Mouse (Mus musculus) CH12.LX (cell line): ENCODE results near the gene Pilrb1. TPM values are rescaled to one million over a fixed set of nuclear protein-coding genes. Genes with fewer than 3 reads are reported as not detected.

Experiments
- DNase-seq: peaks from one replicate; pipeline ENCODE4 v3.0.0-alpha.2; 2013; ENCODE audit errors: extremely low read depth
- H3K27ac ChIP-seq: 2 replicates; pipeline ENCODE4 v1.5.1; 2012; ENCODE audit warnings: low read depth, mild to moderate bottlenecking, control low read depth, moderate library complexity; ENCODE audit not compliant: insufficient read depth
- H3K27me3 ChIP-seq: replicated peaks from 2 replicates; pipeline ENCODE3; 2012; ENCODE audit warnings: inconsistent platforms
- H3K36me3 ChIP-seq, 2 experiments: replicated peaks in 1 of 2; 2 replicates each; pipeline versions ENCODE3 to v1.6.1; 2012; ENCODE audit warnings: inconsistent platforms in 1 of 2, low read length in 1 of 2, mild to moderate bottlenecking in 1 of 2, mixed read lengths in 1 of 2, moderate library complexity in 1 of 2; ENCODE audit not compliant: control insufficient read depth in 1 of 2, insufficient read depth in 1 of 2
- H3K4me1 ChIP-seq, 2 experiments: 2 replicates each; pipeline ENCODE4 v1.6.1; 2012; ENCODE audit warnings: inconsistent platforms in 1 of 2, moderate library complexity in 1 of 2; ENCODE audit not compliant: insufficient read depth in 2 of 2, control insufficient read depth in 1 of 2
- H3K4me2 ChIP-seq: 2 replicates; pipeline ENCODE4 v1.6.1; 2012; ENCODE audit warnings: low read depth, mild to moderate bottlenecking, control low read depth; ENCODE audit not compliant: poor library complexity, insufficient read depth, severe bottlenecking
- H3K4me3 ChIP-seq, 3 experiments: fragments of 150-350 bp in 1 of 3; sonication (generic) in 1 of 3; replicated peaks in 1 of 3; 2 replicates each; pipeline versions ENCODE3 to v1.5.1; 2011 to 2012; ENCODE audit warnings: low read depth in 2 of 3, low read length in 2 of 3, mild to moderate bottlenecking in 2 of 3, moderate library complexity in 2 of 3, control low read depth in 1 of 3, improper control_type of control experiment in 1 of 3, inconsistent platforms in 1 of 3, mixed read lengths in 1 of 3; ENCODE audit not compliant: poor library complexity in 1 of 3
- H3K79me2 ChIP-seq: replicated peaks from 2 replicates; pipeline ENCODE4 v1.6.1; 2012; ENCODE audit warnings: mild to moderate bottlenecking, moderate library complexity; ENCODE audit not compliant: control insufficient read depth, poor library complexity, insufficient read depth, severe bottlenecking; ENCODE audit errors: extremely low read depth
- H3K9ac ChIP-seq: 2 replicates; pipeline ENCODE4 v1.6.1; 2012; ENCODE audit warnings: low read depth, mild to moderate bottlenecking, control low read depth, moderate library complexity; ENCODE audit not compliant: insufficient read depth
- H3K9me3 ChIP-seq: replicated peaks from 2 replicates; pipeline ENCODE3; 2012; ENCODE audit warnings: low read length, inconsistent platforms, mixed read lengths
- BHLHE40 ChIP-seq: IDR thresholded peaks from 2 replicates; pipeline ENCODE4 v1.6.1; 2011; ENCODE audit warnings: mild to moderate bottlenecking, low read depth, low read length, improper control_type of control experiment
- IRF4 ChIP-seq: IDR thresholded peaks from 2 replicates; pipeline ENCODE4 v1.6.1; 2014; ENCODE audit warnings: low read depth, mild to moderate bottlenecking, inconsistent platforms, low read length, improper control_type of control experiment
- JUN ChIP-seq: IDR thresholded peaks from 2 replicates; pipeline ENCODE4 v1.6.1; 2011; ENCODE audit warnings: low read depth, mild to moderate bottlenecking, low read length, improper control_type of control experiment, moderate library complexity; ENCODE audit not compliant: insufficient read depth
- JUND ChIP-seq: conservative IDR thresholded peaks from 2 replicates; pipeline ENCODE4 v1.6.1; 2011; ENCODE audit warnings: low read depth, low read length, improper control_type of control experiment
- MAFK ChIP-seq: IDR thresholded peaks from 2 replicates; pipeline ENCODE4 v1.6.1; 2011; ENCODE audit warnings: low read length, improper control_type of control experiment; ENCODE audit not compliant: insufficient replicate concordance
- MAZ ChIP-seq: IDR thresholded peaks from 2 replicates; pipeline ENCODE4 v1.6.1; 2012; ENCODE audit warnings: low read depth, mild to moderate bottlenecking, inconsistent platforms, low read length, improper control_type of control experiment, moderate library complexity
- MYC ChIP-seq: IDR thresholded peaks from 2 replicates; pipeline ENCODE4 v1.6.1; 2011; ENCODE audit warnings: low read depth, mild to moderate bottlenecking, improper control_type of control experiment, low read length
- NRF1 ChIP-seq: IDR thresholded peaks from 2 replicates; pipeline ENCODE4 v1.6.1; 2014; ENCODE audit warnings: low read depth, mild to moderate bottlenecking, inconsistent platforms, low read length, improper control_type of control experiment, moderate library complexity
- POLR2A ChIP-seq: IDR thresholded peaks from 2 replicates; pipeline ENCODE4 v1.6.1; 2011; ENCODE audit warnings: low read depth, mild to moderate bottlenecking, improper control_type of control experiment, low read length
- RAD21 ChIP-seq: IDR thresholded peaks from 2 replicates; pipeline ENCODE4 v1.6.1; 2011; ENCODE audit warnings: low read depth, mild to moderate bottlenecking, low read length, improper control_type of control experiment, moderate library complexity
- SMC3 ChIP-seq: IDR thresholded peaks from 2 replicates; pipeline ENCODE4 v1.6.1; 2011; ENCODE audit warnings: low read depth, low read length, improper control_type of control experiment
- TBP ChIP-seq: conservative IDR thresholded peaks from 2 replicates; pipeline ENCODE4 v1.6.1; 2011; ENCODE audit warnings: low read depth, low read length, improper control_type of control experiment
- UBTF ChIP-seq: IDR thresholded peaks from 2 replicates; pipeline ENCODE4 v1.6.1; 2012; ENCODE audit warnings: low read depth, mild to moderate bottlenecking, inconsistent platforms, low read length, improper control_type of control experiment, moderate library complexity
- USF1 ChIP-seq: IDR thresholded peaks from 2 replicates; pipeline ENCODE4 v1.6.1; 2014; ENCODE audit warnings: low read depth, mild to moderate bottlenecking, inconsistent platforms, low read length, improper control_type of control experiment
- USF2 ChIP-seq: conservative IDR thresholded peaks from 2 replicates; pipeline ENCODE4 v1.6.1; 2011; ENCODE audit warnings: low read depth, low read length, improper control_type of control experiment
- ZMIZ1 ChIP-seq: IDR thresholded peaks from 2 replicates; pipeline ENCODE4 v1.6.1; 2012; ENCODE audit warnings: low read depth, mild to moderate bottlenecking, inconsistent platforms, low read length, improper control_type of control experiment
- ZNF384 ChIP-seq: IDR thresholded peaks from 2 replicates; pipeline ENCODE4 v1.6.1; 2012; ENCODE audit warnings: low read depth, low read length, improper control_type of control experiment, inconsistent platforms
- dilution Hi-C: fragments of 300-500 bp; cut with MboI; formaldehyde crosslinking; loops from 2 replicates; pipeline ENCODE4 v1.14.3; 2020; ENCODE audit warnings: low sequenced_read_pairs; ENCODE audit not compliant: extremely low pct_unique_long_range_greater_than_20kb, extremely low pct_ligation_motif_present
- in situ Hi-C: fragments of 300-500 bp; cut with MboI; formaldehyde crosslinking; loops from 3 replicates; pipeline ENCODE4 v1.14.3; 2019; ENCODE audit warnings: low sequenced_read_pairs, low pct_ligation_motif_present, low pct_unique_long_range_greater_than_20kb, mixed read lengths
- polyA plus RNA-seq: library from polyadenylated mRNA; unstranded; fragments of >175 nt; gene quantifications from 2 replicates; pipeline ENCODE4 v1.2.1, GENCODE M21; 2012; ENCODE audit warnings: low read depth; ENCODE audit not compliant: insufficient read length
- total RNA-seq, 2 experiments: library from RNA; depleted of rRNA; stranded (reverse); fragments of 300-350 nt in 1 of 2; fragments of >200 nt in 1 of 2; gene quantifications; 2 replicates each; pipeline ENCODE4 v1.2.3; 2012 to 2014

Pilrb1 gene
- total and polyA plus RNA-seq, 3 experiments, result not detected

GRCm38 (mm10) chr5:137833500-137833899, 24.4 kb downstream of the Pilrb1 start:
- H3K27me3 ChIP-seq, result no peaks in the 10 kb centered on the region
- peaks cover 6 to 28% of the 10 kb centered on the region in 2 experiments; a peak in 3 of 4 replicates for H3K4me1 ChIP-seq
- H3K79me2 ChIP-seq, result no peaks in the 10 kb centered on the region
- no peak overlapping the region for H3K27ac ChIP-seq
- no peak for DNase-seq
- no peak for TF ChIP-seq IRF4
- TF ChIP-seq JUND, result no peak
- TF ChIP-seq MAZ, result no peak
- TF ChIP-seq USF2, result no peak
- TF ChIP-seq TBP, result no peak
- TF ChIP-seq RAD21, result no peak
- no peak for TF ChIP-seq SMC3
- TF ChIP-seq JUN, result no peak
- TF ChIP-seq MAFK, result no peak
- no peak for TF ChIP-seq ZMIZ1
- no peak for TF ChIP-seq NRF1
- no peak for TF ChIP-seq ZNF384
- TF ChIP-seq UBTF, result no peak
- no peak for TF ChIP-seq POLR2A
- TF ChIP-seq USF1, result no peak
- TF ChIP-seq BHLHE40, result no peak
- no peak overlapping the region for H3K9ac ChIP-seq
- in situ Hi-C loops (no loop called here), dilution Hi-C loops (no loop called here)
- no peaks in the 10 kb centered on the region for H3K9me3 ChIP-seq
- no peak overlapping the region for H3K4me2 ChIP-seq
- H3K36me3 ChIP-seq, result no peaks in the 10 kb centered on the region
- no peak overlapping the region for H3K4me3 ChIP-seq

- Histone ChIP-seq H3K9me3 (no peaks in the 10 kb centered on the region), H3K36me3 (no peaks in the 10 kb centered on the region), H3K4me1 (peaks cover 9 to 45% of the 10 kb centered on the region in 2 experiments; a peak in 3 of 4 replicates), H3K9ac (no peak overlapping the region), H3K79me2 (no peaks in the 10 kb centered on the region), H3K27ac (no peak overlapping the region), H3K27me3 (no peaks in the 10 kb centered on the region), H3K4me2 (no peak overlapping the region), H3K4me3 (no peak overlapping the region)
- no peak for TF ChIP-seq MYC
- DNase-seq, result no peak
- in situ Hi-C loops (no loop called here), dilution Hi-C loops (no loop called here)
Observed at GRCm38 (mm10) chr5:137831506-137831905, 26.4 kb downstream of the Pilrb1 start.
